Mouse (Mus musculus): ENCODE data around the gene Dnah11. TPM values are rescaled to one million over a fixed set of nuclear protein-coding genes. Genes with fewer than 3 reads are reported as not detected.

The Dnah11 gene
- polyA plus RNA-seq, 1 experiment from 2014 or later, result 0.05 TPM

GRCm38 (mm10) chr12:118184731-118185130, 14.1 kb downstream of the Dnah11 start:
- Histone ChIP-seq H3K9ac (ENCODE audit: low read length) (no peak overlapping the region), H3K27me3 (ENCODE audit: control insufficient read depth, insufficient read depth, low read length) (no peaks in the 10 kb centered on the region), H3K27ac (ENCODE audit: low read length) (no peak overlapping the region), H3K4me2 (ENCODE audit: low read depth, low read length) (no peak overlapping the region), H3K4me1 (ENCODE audit: control insufficient read depth, insufficient read depth, low read length) (peaks cover 14% of the 10 kb centered on the region), H3K36me3 (ENCODE audit: control insufficient read depth, insufficient read depth, low read length) (no peaks in the 10 kb centered on the region), H3K9me3 (replicated peaks; ENCODE audit: control insufficient read depth, low read length) (no peaks in the 10 kb centered on the region), H3K4me3 (replicated peaks; ENCODE audit: low read length) (no peak overlapping the region)
- ATAC-seq (ENCODE audit: insufficient read depth, low FRiP score), result no peak
- WGBS, result 78% methylated on average over 1 of the region's 1 CpGs

- Histone ChIP-seq H3K36me3 (ENCODE audit: control insufficient read depth, insufficient read depth, low read length) (no peaks in the 10 kb centered on the region), H3K9me3 (replicated peaks; ENCODE audit: control insufficient read depth, low read length) (no peaks in the 10 kb centered on the region), H3K4me3 (replicated peaks; ENCODE audit: low read length) (no peak overlapping the region), H3K27ac (ENCODE audit: low read length) (no peak overlapping the region), H3K9ac (ENCODE audit: low read length) (no peak overlapping the region), H3K27me3 (ENCODE audit: control insufficient read depth, insufficient read depth, low read length) (no peaks in the 10 kb centered on the region), H3K4me2 (ENCODE audit: low read depth, low read length) (no peak overlapping the region), H3K4me1 (ENCODE audit: control insufficient read depth, insufficient read depth, low read length) (no peaks in the 10 kb centered on the region)
- no peak for ATAC-seq (ENCODE audit: insufficient read depth, low FRiP score)
- WGBS, result 80% methylated on average over 5 of the region's 5 CpGs
Observed at GRCm38 (mm10) chr12:118177756-118178155, 21.1 kb downstream of the Dnah11 start.

- H3K9me3 ChIP-seq (replicated peaks; ENCODE audit: control insufficient read depth, low read length), result peaks cover 4% of the 10 kb centered on the region
- H3K36me3 ChIP-seq (ENCODE audit: control insufficient read depth, insufficient read depth, low read length), result no peaks in the 10 kb centered on the region
- ATAC-seq (ENCODE audit: insufficient read depth, low FRiP score), result no peak
- 14% methylated on average over 4 of the region's 4 CpGs for WGBS
- no peak overlapping the region for H3K4me2 ChIP-seq (ENCODE audit: low read depth, low read length)
- H3K4me3 ChIP-seq (replicated peaks; ENCODE audit: low read length), result no peak overlapping the region
- H3K27me3 ChIP-seq (ENCODE audit: control insufficient read depth, insufficient read depth, low read length), result no peaks in the 10 kb centered on the region
- H3K9ac ChIP-seq (ENCODE audit: low read length), result no peak overlapping the region
- H3K27ac ChIP-seq (ENCODE audit: low read length), result no peak overlapping the region
- H3K4me1 ChIP-seq (ENCODE audit: control insufficient read depth, insufficient read depth, low read length), result no peaks in the 10 kb centered on the region
Observed at GRCm38 (mm10) chr12:118164785-118165184, 34.1 kb downstream of the Dnah11 start.

GRCm38 (mm10) chr12:118156986-118157385, 41.9 kb downstream of the Dnah11 start:
- no peak for ATAC-seq (ENCODE audit: insufficient read depth, low FRiP score)
- H3K27me3 ChIP-seq (ENCODE audit: control insufficient read depth, insufficient read depth, low read length), result no peaks in the 10 kb centered on the region
- H3K27ac ChIP-seq (ENCODE audit: low read length), result no peak overlapping the region
- H3K9ac ChIP-seq (ENCODE audit: low read length), result no peak overlapping the region
- H3K36me3 ChIP-seq (ENCODE audit: control insufficient read depth, insufficient read depth, low read length), result no peaks in the 10 kb centered on the region
- H3K9me3 ChIP-seq (replicated peaks; ENCODE audit: control insufficient read depth, low read length), result no peaks in the 10 kb centered on the region
- no peak overlapping the region for H3K4me3 ChIP-seq (replicated peaks; ENCODE audit: low read length)
- H3K4me2 ChIP-seq (ENCODE audit: low read depth, low read length), result no peak overlapping the region
- 83% methylated on average over 5 of the region's 5 CpGs for WGBS
- H3K4me1 ChIP-seq (ENCODE audit: control insufficient read depth, insufficient read depth, low read length), result no peaks in the 10 kb centered on the region

GRCm38 (mm10) chr12:118147521-118148033, 51.3 kb downstream of the Dnah11 start:
- Histone ChIP-seq H3K27ac (ENCODE audit: low read length) (no peak overlapping the region), H3K4me3 (replicated peaks; ENCODE audit: low read length) (no peak overlapping the region), H3K9me3 (replicated peaks; ENCODE audit: control insufficient read depth, low read length) (no peaks in the 10 kb centered on the region), H3K4me1 (ENCODE audit: control insufficient read depth, insufficient read depth, low read length) (no peaks in the 10 kb centered on the region), H3K4me2 (ENCODE audit: low read depth, low read length) (no peak overlapping the region), H3K36me3 (ENCODE audit: control insufficient read depth, insufficient read depth, low read length) (no peaks in the 10 kb centered on the region), H3K9ac (ENCODE audit: low read length) (no peak overlapping the region), H3K27me3 (ENCODE audit: control insufficient read depth, insufficient read depth, low read length) (no peaks in the 10 kb centered on the region)
- 49% methylated on average over 2 of the region's 2 CpGs for WGBS
- no peak for ATAC-seq (ENCODE audit: insufficient read depth, low FRiP score)

- Histone ChIP-seq H3K36me3 (ENCODE audit: control insufficient read depth, insufficient read depth, low read length) (no peaks in the 10 kb centered on the region), H3K27ac (ENCODE audit: low read length) (no peak overlapping the region), H3K4me2 (ENCODE audit: low read depth, low read length) (no peak overlapping the region), H3K9me3 (replicated peaks; ENCODE audit: control insufficient read depth, low read length) (no peaks in the 10 kb centered on the region), H3K9ac (ENCODE audit: low read length) (no peak overlapping the region), H3K27me3 (ENCODE audit: control insufficient read depth, insufficient read depth, low read length) (no peaks in the 10 kb centered on the region), H3K4me3 (replicated peaks; ENCODE audit: low read length) (no peak overlapping the region), H3K4me1 (ENCODE audit: control insufficient read depth, insufficient read depth, low read length) (no peaks in the 10 kb centered on the region)
- WGBS, result 80% methylated on average over 4 of the region's 4 CpGs
- ATAC-seq (ENCODE audit: insufficient read depth, low FRiP score), result no peak
Observed at GRCm38 (mm10) chr12:118128116-118128515, 70.7 kb downstream of the Dnah11 start.

GRCm38 (mm10) chr12:118119668-118120067, 79.2 kb downstream of the Dnah11 start:
- H3K36me3 ChIP-seq (ENCODE audit: control insufficient read depth, insufficient read depth, low read length), result no peaks in the 10 kb centered on the region
- no peak overlapping the region for H3K4me2 ChIP-seq (ENCODE audit: low read depth, low read length)
- no peaks in the 10 kb centered on the region for H3K9me3 ChIP-seq (replicated peaks; ENCODE audit: control insufficient read depth, low read length)
- 93% methylated on average over 3 of the region's 3 CpGs for WGBS
- H3K4me3 ChIP-seq (replicated peaks; ENCODE audit: low read length), result no peak overlapping the region
- ATAC-seq (ENCODE audit: insufficient read depth, low FRiP score), result no peak
- no peak overlapping the region for H3K27ac ChIP-seq (ENCODE audit: low read length)
- H3K9ac ChIP-seq (ENCODE audit: low read length), result no peak overlapping the region
- no peaks in the 10 kb centered on the region for H3K27me3 ChIP-seq (ENCODE audit: control insufficient read depth, insufficient read depth, low read length)
- H3K4me1 ChIP-seq (ENCODE audit: control insufficient read depth, insufficient read depth, low read length), result no peaks in the 10 kb centered on the region

- Histone ChIP-seq H3K4me3 (replicated peaks; ENCODE audit: low read length) (no peak overlapping the region), H3K4me2 (ENCODE audit: low read depth, low read length) (no peak overlapping the region), H3K9me3 (replicated peaks; ENCODE audit: control insufficient read depth, low read length) (no peaks in the 10 kb centered on the region), H3K36me3 (ENCODE audit: control insufficient read depth, insufficient read depth, low read length) (no peaks in the 10 kb centered on the region), H3K27me3 (ENCODE audit: control insufficient read depth, insufficient read depth, low read length) (no peaks in the 10 kb centered on the region), H3K4me1 (ENCODE audit: control insufficient read depth, insufficient read depth, low read length) (peaks cover 5% of the 10 kb centered on the region; the same call in 1 of the 2 replicates), H3K27ac (ENCODE audit: low read length) (no peak overlapping the region), H3K9ac (ENCODE audit: low read length) (no peak overlapping the region)
- WGBS, result 38% methylated on average over 8 of the region's 8 CpGs
- ATAC-seq (ENCODE audit: insufficient read depth, low FRiP score), result no peak
Observed at GRCm38 (mm10) chr12:118112599-118112998, 86.2 kb downstream of the Dnah11 start.

GRCm38 (mm10) chr12:118111896-118112295, 86.9 kb downstream of the Dnah11 start:
- Histone ChIP-seq H3K4me1 (ENCODE audit: control insufficient read depth, insufficient read depth, low read length) (peaks cover 5% of the 10 kb centered on the region; the same call in 1 of the 2 replicates), H3K9me3 (replicated peaks; ENCODE audit: control insufficient read depth, low read length) (no peaks in the 10 kb centered on the region), H3K9ac (ENCODE audit: low read length) (no peak overlapping the region), H3K4me2 (ENCODE audit: low read depth, low read length) (no peak overlapping the region), H3K27me3 (ENCODE audit: control insufficient read depth, insufficient read depth, low read length) (no peaks in the 10 kb centered on the region), H3K36me3 (ENCODE audit: control insufficient read depth, insufficient read depth, low read length) (no peaks in the 10 kb centered on the region), H3K4me3 (replicated peaks; ENCODE audit: low read length) (no peak overlapping the region), H3K27ac (ENCODE audit: low read length) (no peak overlapping the region)
- no peak for ATAC-seq (ENCODE audit: insufficient read depth, low FRiP score)
- WGBS, result 69% methylated on average over 3 of the region's 3 CpGs

Measured in stomach, embryonic 16.5 days (tissue).